Comparison of ENCODE assay signal across 8 mouse cellular contexts in genomic region chr5:148310790-148311189, GRCm38 (mm10).
A peak's percentile ranks its signal among the peaks of the same experiment; 100 is the strongest.
DNase-seq lines count a peak whose midpoint lies in the region; ATAC-seq and TF ChIP-seq lines count a peak whose summit lies in the region.

No protein-coding gene starts in this region.

- intact Hi-C loops in gastrocnemius, postnatal 14 days (cut with DNase I; ENCODE audit: low total_unique reads), result no loop called here
- intact Hi-C loops in heart, postnatal 14 days (cut with DNase I), result no loop called here

- no peaks in the 10 kb centered on the region for H3K27me3 ChIP-seq in C2C12 (ENCODE audit: control insufficient read depth, insufficient read depth, insufficient read length)
- no peaks in the 10 kb centered on the region for H3K27me3 ChIP-seq in forebrain, postnatal 0 days (ENCODE audit: insufficient read depth, low read length)

- WGBS in forebrain, postnatal 0 days, result 77% methylated on average over 10 of the region's 10 CpGs

- H3ac ChIP-seq in C2C12 (ENCODE audit: control insufficient read depth, insufficient read length, low read depth), result no peak overlapping the region

- H3K79me3 ChIP-seq in C2C12 (ENCODE audit: low read depth), result no peaks in the 10 kb centered on the region

- peak; percentile 39 for TF ChIP-seq CTCF in C2C12 (IDR thresholded peaks at IDR 0.05; ENCODE audit: control insufficient read depth, insufficient read depth, insufficient read length)
- no peak for TF ChIP-seq CTCF in forebrain, postnatal 0 days (IDR thresholded peaks at IDR 0.05; ENCODE audit: low read depth)

- H3K9ac ChIP-seq in forebrain, postnatal 0 days, result no peak overlapping the region

- peak overlapping the region; percentile 18 for H3K4me3 ChIP-seq in C2C12 (ENCODE audit: insufficient read depth, poor library complexity, severe bottlenecking)
- no peak overlapping the region for H3K4me3 ChIP-seq in forebrain, postnatal 0 days (ENCODE audit: low read depth, low read length)

- H3K36me3 ChIP-seq in C2C12 (ENCODE audit: control insufficient read depth, insufficient read depth), result no peaks in the 10 kb centered on the region
- H3K36me3 ChIP-seq in forebrain, postnatal 0 days (ENCODE audit: insufficient read depth), result peaks cover 6% of the 10 kb centered on the region

- ATAC-seq in megakaryocyte progenitor cell, adult 5-6 weeks (replicated peaks; ENCODE audit: poor library complexity), result peak; percentile 100
- ATAC-seq in forebrain, postnatal 0 days, result no peak

- no peak overlapping the region for H3K27ac ChIP-seq in forebrain, postnatal 0 days (ENCODE audit: low read depth, low read length)

- H3K4me2 ChIP-seq in forebrain, postnatal 0 days (ENCODE audit: low read depth), result no peak overlapping the region

- no peaks in the 10 kb centered on the region for H3K79me2 ChIP-seq in C2C12 (ENCODE audit: control insufficient read depth, insufficient read depth)

- H3K4me1 ChIP-seq in forebrain, postnatal 0 days (ENCODE audit: insufficient read depth), result no peaks in the 10 kb centered on the region

- DNase-seq in gastrocnemius, postnatal 14 days, result peak; percentile 16
- no peak for DNase-seq in gastrocnemius, postnatal 4 days (ENCODE audit: low spot score in 2 of 2)
- DNase-seq in heart, postnatal 14 days, result peak; percentile 17 to 29
- no peak for DNase-seq in embryo, embryonic 9.5 days (ENCODE audit: extremely low spot score)
- no peak for DNase-seq in forebrain, postnatal 0 days
- DNase-seq in neural tube, embryonic 10.5 days (ENCODE audit: extremely low spot score, low spot score), result no peak

- H3K9me3 ChIP-seq in forebrain, postnatal 0 days (ENCODE audit: low read length), result no peaks in the 10 kb centered on the region

TF ChIP-seq in C2C12, 6 proteins besides CTCF, POLR2A, EP300 and RAD21:
- TF ChIP-seq FOSL1 (IDR thresholded peaks at IDR 0.05; ENCODE audit: insufficient read depth, low read length, poor library complexity, severe bottlenecking) (no peak), USF1 (IDR thresholded peaks at IDR 0.05; ENCODE audit: low read depth) (no peak), MYOD1 (IDR thresholded peaks at IDR 0.05; ENCODE audit: control insufficient read depth, insufficient read length, low read depth) (no peak), CEBPB (IDR thresholded peaks at IDR 0.05; ENCODE audit: low read depth) (no peak), MYOG (IDR thresholded peaks at IDR 0.05; ENCODE audit: control insufficient read depth, extremely low read depth, insufficient read length) (no peak), MAX (IDR thresholded peaks at IDR 0.05) (no peak)

Comparison
In these comparisons a context has a peak if more than half of its experiments do, and no peak if none do; other contexts are left out.
1. DNase-seq: peak in gastrocnemius, postnatal 14 days (single experiment) and heart, postnatal 14 days (2 of 2); none in gastrocnemius, postnatal 4 days (0 of 2), embryo, embryonic 9.5 days (single experiment), forebrain, postnatal 0 days (single experiment) and neural tube, embryonic 10.5 days (single experiment).